8 mouse cellular contexts compared by ENCODE assay signal in genomic region chr10:128369599-128369998, GRCm38 (mm10). TPM values are rescaled to one million over a fixed set of nuclear protein-coding genes. Genes with fewer than 3 reads are reported as not detected.
DNase-seq lines count a peak whose midpoint lies in the region; ATAC-seq and TF ChIP-seq lines count a peak whose summit lies in the region.

No protein-coding gene starts in this region.

- WGBS in heart, embryonic 10.5 days: 76% methylated on average over 6 of the region's 6 CpGs
- 78% methylated on average over 6 of the region's 6 CpGs for WGBS in heart, embryonic 16.5 days
- 76% methylated on average over 6 of the region's 6 CpGs for WGBS in liver, postnatal 0 days (ENCODE audit: insufficient replicate concordance)

- peaks cover 9% of the 10 kb centered on the region for H3K36me3 ChIP-seq in heart, embryonic 10.5 days
- peaks cover 6% of the 10 kb centered on the region; the same call in 1 of the 2 replicates for H3K36me3 ChIP-seq in ES-E14 (ENCODE audit: control insufficient read depth, insufficient read depth, low read length, poor library complexity, severe bottlenecking)
- H3K36me3 ChIP-seq in heart, embryonic 16.5 days (ENCODE audit: control insufficient read depth, insufficient read depth): peaks cover 4% of the 10 kb centered on the region; the same call in 1 of the 2 replicates
- no peaks in the 10 kb centered on the region for H3K36me3 ChIP-seq in liver, postnatal 0 days (replicated peaks; ENCODE audit: insufficient read depth, low read length)

- no peaks in the 10 kb centered on the region for H3K27me3 ChIP-seq in heart, embryonic 10.5 days (ENCODE audit: insufficient read depth, poor library complexity, severe bottlenecking)
- H3K27me3 ChIP-seq in heart, embryonic 16.5 days (ENCODE audit: control insufficient read depth, insufficient read depth, low read length): no peaks in the 10 kb centered on the region
- no peaks in the 10 kb centered on the region for H3K27me3 ChIP-seq in liver, postnatal 0 days (ENCODE audit: insufficient read depth, low read length)

- no peak for ATAC-seq in heart, embryonic 16.5 days (replicated peaks; ENCODE audit: extremely low read depth, insufficient read depth, low FRiP score)
- ATAC-seq in liver, postnatal 0 days: no peak
- no peak for ATAC-seq in erythroid progenitor cell, adult 5-6 weeks (replicated peaks; ENCODE audit: low FRiP score, poor library complexity, severe bottlenecking)

- H3K9ac ChIP-seq in ES-E14 (ENCODE audit: insufficient read depth, low read depth, low read length, poor library complexity, severe bottlenecking): no peak overlapping the region; the same call in 1 of the 2 replicates
- peak overlapping the region; percentile 85 for H3K9ac ChIP-seq in heart, embryonic 16.5 days (ENCODE audit: low read length)
- H3K9ac ChIP-seq in liver, postnatal 0 days (replicated peaks): peak overlapping the region; percentile 82

- TF ChIP-seq CTCF in liver, postnatal 0 days (IDR thresholded peaks at IDR 0.05; ENCODE audit: low read depth): no peak

- peak overlapping the region; percentile 80 for H3K4me3 ChIP-seq in heart, embryonic 10.5 days
- peak overlapping the region; percentile 82 to 95; a peak in 2 of 4 replicates for H3K4me3 ChIP-seq in ES-E14 (ENCODE audit: insufficient read depth in 1 of 2, low read depth in 1 of 2, low read length in 2 of 2, poor library complexity in 1 of 2, severe bottlenecking in 1 of 2)
- peak overlapping the region; percentile 85 for H3K4me3 ChIP-seq in heart, embryonic 16.5 days (ENCODE audit: low read length)
- peak overlapping the region; percentile 81 for H3K4me3 ChIP-seq in liver, postnatal 0 days (ENCODE audit: low read depth, low read length)

- H3K4me2 ChIP-seq in heart, embryonic 16.5 days (ENCODE audit: low read depth, low read length): peak overlapping the region; percentile 97
- H3K4me2 ChIP-seq in liver, postnatal 0 days (ENCODE audit: low read depth, low read length): peak overlapping the region; percentile 97

- in situ Hi-C loops in ES-E14 (cut with MboI; ENCODE audit: low sequenced_read_pairs in 2 of 2, unreplicated experiment in 2 of 2): no loop called here

- no peaks in the 10 kb centered on the region for H3K9me3 ChIP-seq in heart, embryonic 10.5 days
- H3K9me3 ChIP-seq in ES-E14 (ENCODE audit: control insufficient read depth, insufficient read depth, low read depth, low read length): no peaks in the 10 kb centered on the region
- peaks cover 4% of the 10 kb centered on the region for H3K9me3 ChIP-seq in heart, embryonic 16.5 days (replicated peaks; ENCODE audit: control insufficient read depth, low read length)
- H3K9me3 ChIP-seq in liver, postnatal 0 days (ENCODE audit: low read length): no peaks in the 10 kb centered on the region

- peak overlapping the region; percentile 86 for H3K27ac ChIP-seq in heart, embryonic 10.5 days
- no peak overlapping the region; the same call in 1 of the 2 replicates for H3K27ac ChIP-seq in ES-E14 (ENCODE audit: insufficient read depth, low read depth, low read length, poor library complexity, severe bottlenecking)
- peak overlapping the region; percentile 95 for H3K27ac ChIP-seq in heart, embryonic 16.5 days (ENCODE audit: low read length)
- peak overlapping the region; percentile 98 for H3K27ac ChIP-seq in liver, postnatal 0 days (ENCODE audit: low read depth)

- TF ChIP-seq EP300 in liver, postnatal 0 days (IDR thresholded peaks at IDR 0.05; ENCODE audit: low read depth): no peak

- DNase-seq in heart, embryonic 10.5 days (ENCODE audit: low spot score): no peak
- DNase-seq in heart, postnatal 4 days: no peak
- no peak for DNase-seq in ES-E14 (ENCODE audit: low read depth, low spot score)
- DNase-seq in liver, postnatal 0 days: no peak
- DNase-seq in thymus, postnatal 0 days (ENCODE audit: low spot score): no peak
- no peak for DNase-seq in natural killer cell, adult 2 months (ENCODE audit: low spot score in 2 of 2)

- H3K4me1 ChIP-seq in heart, embryonic 10.5 days: peaks cover 29% of the 10 kb centered on the region
- peaks cover 8 to 11% of the 10 kb centered on the region in 2 experiments for H3K4me1 ChIP-seq in ES-E14 (ENCODE audit: control insufficient read depth in 2 of 2, insufficient read depth in 2 of 2, low read length in 2 of 2, poor library complexity in 1 of 2)
- peaks cover 18% of the 10 kb centered on the region for H3K4me1 ChIP-seq in heart, embryonic 16.5 days (ENCODE audit: control insufficient read depth, insufficient read depth, low read length)
- peaks cover 19% of the 10 kb centered on the region for H3K4me1 ChIP-seq in liver, postnatal 0 days (ENCODE audit: insufficient read depth)

TF ChIP-seq in ES-E14, 5 proteins besides CTCF, POLR2A, EP300 and RAD21:
- no peak for TF ChIP-seq MAFK (IDR thresholded peaks at IDR 0.05; ENCODE audit: insufficient read depth, low read depth, low read length)
- TF ChIP-seq ZNF384 (IDR thresholded peaks at IDR 0.05; ENCODE audit: low read depth, low read length): no peak
- no peak for TF ChIP-seq CHD2 (IDR thresholded peaks at IDR 0.05; ENCODE audit: low read depth, low read length)
- TF ChIP-seq HCFC1 (IDR thresholded peaks at IDR 0.05; ENCODE audit: borderline replicate concordance, insufficient read depth, low read length): no peak
- TF ChIP-seq ZC3H11A (IDR thresholded peaks at IDR 0.05; ENCODE audit: borderline replicate concordance, low read depth, low read length): no peak

RNA-seq across cellular contexts. Expression of gene Coq10a, which starts 0.8 kb away (rescaled TPM):
- polyA plus RNA-seq in heart, embryonic 10.5 days (2016; fragmentation: Nextera tagmentation; extraction: Ambion mirVana): 9.7 and 10.7 TPM in 2 replicates
- total RNA-seq in heart, postnatal 4 days (2021): 10 to 100 TPM; 82.0 to 85.7 TPM
- 8.2 and 10.1 TPM in 2 replicates for total RNA-seq in ES-E14 (2012; rRNA removed)
- 13.4 and 19.4 TPM in 2 replicates for polyA plus RNA-seq in heart, embryonic 16.5 days (2015; fragmentation: Nextera tagmentation; extraction: Ambion mirVana)
- polyA plus RNA-seq in liver, postnatal 0 days (2015; fragmentation: Nextera tagmentation; extraction: Ambion mirVana): 8.5 and 11.2 TPM in 2 replicates
- total RNA-seq in erythroid progenitor cell, adult 5-6 weeks (2015; ENCODE audit: low replicate concordance): 1.1 and 14.3 TPM in 2 replicates
- 2.3 and 3.3 TPM in 2 replicates for total RNA-seq in erythroid progenitor cell, adult 5-6 weeks (2017; ENCODE audit: low replicate concordance)
- 17.1 and 21.8 TPM in 2 replicates for polyA plus RNA-seq in thymus, postnatal 0 days (2015; fragmentation: Nextera tagmentation; extraction: Ambion mirVana)

RNA-seq across cellular contexts. Expression of gene Ankrd52, which starts 7.3 kb away (rescaled TPM):
- polyA plus RNA-seq in heart, embryonic 10.5 days (2016; fragmentation: Nextera tagmentation; extraction: Ambion mirVana): 10.9 and 12.7 TPM in 2 replicates
- total RNA-seq in heart, postnatal 4 days (2021): 10 to 100 TPM; 44.4 to 44.9 TPM
- 11.1 and 11.4 TPM in 2 replicates for total RNA-seq in ES-E14 (2012; rRNA removed)
- polyA plus RNA-seq in heart, embryonic 16.5 days (2015; fragmentation: Nextera tagmentation; extraction: Ambion mirVana): 8.1 and 8.5 TPM in 2 replicates
- 2.0 and 2.7 TPM in 2 replicates for polyA plus RNA-seq in liver, postnatal 0 days (2015; fragmentation: Nextera tagmentation; extraction: Ambion mirVana)
- 11.9 and 20.5 TPM in 2 replicates for total RNA-seq in erythroid progenitor cell, adult 5-6 weeks (2015; ENCODE audit: low replicate concordance)
- 4.4 and 10.2 TPM in 2 replicates for total RNA-seq in erythroid progenitor cell, adult 5-6 weeks (2017; ENCODE audit: low replicate concordance)
- polyA plus RNA-seq in thymus, postnatal 0 days (2015; fragmentation: Nextera tagmentation; extraction: Ambion mirVana): 7.4 and 9.9 TPM in 2 replicates

RNA-seq across cellular contexts. Expression of gene Slc39a5, which starts 31.4 kb away (rescaled TPM):
- 0.07 and 2.4 TPM in 2 replicates for polyA plus RNA-seq in heart, embryonic 10.5 days (2016; fragmentation: Nextera tagmentation; extraction: Ambion mirVana)
- not detected for total RNA-seq in heart, postnatal 4 days (2021)
- total RNA-seq in ES-E14 (2012; rRNA removed): 0.36 and 0.53 TPM in 2 replicates
- polyA plus RNA-seq in heart, embryonic 16.5 days (2015; fragmentation: Nextera tagmentation; extraction: Ambion mirVana): 0.41 TPM in 1 of 2 replicates, not detected in the other
- polyA plus RNA-seq in liver, postnatal 0 days (2015; fragmentation: Nextera tagmentation; extraction: Ambion mirVana): 59.0 and 64.1 TPM in 2 replicates
- total RNA-seq in erythroid progenitor cell, adult 5-6 weeks (2015; ENCODE audit: low replicate concordance): not detected in 2 replicates
- not detected in 2 replicates for total RNA-seq in erythroid progenitor cell, adult 5-6 weeks (2017; ENCODE audit: low replicate concordance)
- polyA plus RNA-seq in thymus, postnatal 0 days (2015; fragmentation: Nextera tagmentation; extraction: Ambion mirVana): 0.38 and 0.44 TPM in 2 replicates

RNA-seq across cellular contexts. Expression of gene Cs, which starts 32.1 kb away (rescaled TPM):
- polyA plus RNA-seq in heart, embryonic 10.5 days (2016; fragmentation: Nextera tagmentation; extraction: Ambion mirVana): 347 and 474 TPM in 2 replicates
- total RNA-seq in heart, postnatal 4 days (2021): 100 to 1,000 TPM; 819 to 825 TPM
- total RNA-seq in ES-E14 (2012; rRNA removed): 107 and 143 TPM in 2 replicates
- 567 and 572 TPM in 2 replicates for polyA plus RNA-seq in heart, embryonic 16.5 days (2015; fragmentation: Nextera tagmentation; extraction: Ambion mirVana)
- polyA plus RNA-seq in liver, postnatal 0 days (2015; fragmentation: Nextera tagmentation; extraction: Ambion mirVana): 45.3 and 51.4 TPM in 2 replicates
- total RNA-seq in erythroid progenitor cell, adult 5-6 weeks (2015; ENCODE audit: low replicate concordance): 92.3 and 106 TPM in 2 replicates
- total RNA-seq in erythroid progenitor cell, adult 5-6 weeks (2017; ENCODE audit: low replicate concordance): 58.9 and 60.6 TPM in 2 replicates
- 154 and 157 TPM in 2 replicates for polyA plus RNA-seq in thymus, postnatal 0 days (2015; fragmentation: Nextera tagmentation; extraction: Ambion mirVana)

RNA-seq across cellular contexts. Expression of gene Nabp2, which starts 41.7 kb away (rescaled TPM):
- 76.5 and 87.9 TPM in 2 replicates for polyA plus RNA-seq in heart, embryonic 10.5 days (2016; fragmentation: Nextera tagmentation; extraction: Ambion mirVana)
- 10 to 100 TPM; 44.1 to 47.1 TPM for total RNA-seq in heart, postnatal 4 days (2021)
- total RNA-seq in ES-E14 (2012; rRNA removed): 25.3 and 28.2 TPM in 2 replicates
- 55.9 and 60.4 TPM in 2 replicates for polyA plus RNA-seq in heart, embryonic 16.5 days (2015; fragmentation: Nextera tagmentation; extraction: Ambion mirVana)
- 33.7 and 33.8 TPM in 2 replicates for polyA plus RNA-seq in liver, postnatal 0 days (2015; fragmentation: Nextera tagmentation; extraction: Ambion mirVana)
- 28.5 TPM in 2 replicates for total RNA-seq in erythroid progenitor cell, adult 5-6 weeks (2015; ENCODE audit: low replicate concordance)
- total RNA-seq in erythroid progenitor cell, adult 5-6 weeks (2017; ENCODE audit: low replicate concordance): 13.1 and 15.5 TPM in 2 replicates
- polyA plus RNA-seq in thymus, postnatal 0 days (2015; fragmentation: Nextera tagmentation; extraction: Ambion mirVana): 59.0 and 68.0 TPM in 2 replicates

Comparison
In these comparisons a context has a peak if more than half of its experiments do, and no peak if none do; other contexts are left out.
1. RNA of gene Slc39a5, which starts 31.4 kb away (polyA plus RNA-seq): 59.0 to 64.1 TPM in liver, postnatal 0 days; 0.07 to 2.4 TPM in heart, embryonic 10.5 days, 0.41 TPM in heart, embryonic 16.5 days and 0.38 to 0.44 TPM in thymus, postnatal 0 days; every median in the first group is over 10 times any median in the second.
2. Peak in every context shown above with its lines, with median percentiles within 50 percentile points of each other: H3K4me3 ChIP-seq.